In the genomic region with DNA sequence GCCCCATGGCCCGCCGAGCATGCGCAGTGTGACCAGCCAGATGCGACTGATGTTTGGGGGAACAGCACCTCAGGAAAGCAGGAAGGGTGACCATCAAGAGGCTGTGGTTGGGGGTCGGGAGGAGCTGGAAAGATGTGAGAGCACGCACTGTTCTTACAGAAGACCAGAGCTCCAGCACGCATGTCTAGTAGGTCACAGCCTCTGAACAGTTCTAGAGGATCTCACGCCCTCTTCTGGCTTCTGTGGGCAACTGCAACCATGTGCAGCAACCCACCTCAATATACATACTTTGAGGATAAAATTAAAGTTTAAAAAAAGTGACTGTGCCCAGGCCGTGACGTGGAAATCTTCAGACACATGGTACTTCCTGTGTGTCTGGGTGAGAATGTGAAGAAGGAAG, we compare ENCODE assay signal across 9 mouse cellular contexts. TPM values are rescaled to one million over a fixed set of nuclear protein-coding genes. Genes with fewer than 3 reads are reported as not detected.
DNase-seq lines count a peak whose midpoint lies in the region; ATAC-seq and TF ChIP-seq lines count a peak whose summit lies in the region.
"Had no signal": no experiment of that assay in that cellular context is flagged by ENCODE, and none has a peak within 500 bp of the region (broad histone marks: within the 10 kb centered on the region; RNA-seq: fewer than 3 reads in every experiment).

No protein-coding gene starts in this region.

- H3K36me3 ChIP-seq in hindbrain, postnatal 0 days (ENCODE audit: insufficient read depth, low read length): no peaks in the 10 kb centered on the region
- no peaks in the 10 kb centered on the region for H3K36me3 ChIP-seq in hindbrain, embryonic 14.5 days (replicated peaks; ENCODE audit: control insufficient read depth, insufficient read depth)
- peaks cover 82% of the 10 kb centered on the region for H3K36me3 ChIP-seq in G1E (replicated peaks)

- H3K9me3 ChIP-seq in hindbrain, postnatal 0 days (ENCODE audit: low read length): no peaks in the 10 kb centered on the region
- no peaks in the 10 kb centered on the region for H3K9me3 ChIP-seq in hindbrain, embryonic 14.5 days (ENCODE audit: control insufficient read depth, low read length)
- no peaks in the 10 kb centered on the region for H3K9me3 ChIP-seq in G1E (replicated peaks)

- DNase-seq in hindbrain, postnatal 0 days (ENCODE audit: low spot score): peak; percentile 69
- DNase-seq in hindbrain, embryonic 14.5 days (ENCODE audit: low spot score): no peak
- DNase-seq in 416B (ENCODE audit: low read depth) (peak; percentile 52), G1E (ENCODE audit: low spot score) (no peak)
- peak; percentile 64 to 73 for DNase-seq in kidney, postnatal 4 days
- no peak for DNase-seq in frontal cortex, postnatal 10 days (ENCODE audit: low spot score in 2 of 2)
- no peak for DNase-seq in cerebellum, postnatal 25 days
- no peak for DNase-seq in right cerebral cortex, postnatal 25 days
- DNase-seq: cerebellum, adult 11-12 months had no signal

- H3K27me3 ChIP-seq in hindbrain, postnatal 0 days (ENCODE audit: insufficient read depth, low read length): no peaks in the 10 kb centered on the region
- H3K27me3 ChIP-seq in hindbrain, embryonic 14.5 days (ENCODE audit: control insufficient read depth, insufficient read depth, low read length): no peaks in the 10 kb centered on the region
- H3K27me3 ChIP-seq in G1E (ENCODE audit: insufficient read depth, low read length): no peaks in the 10 kb centered on the region

- no peak for ATAC-seq in hindbrain, postnatal 0 days
- no peak for ATAC-seq in hindbrain, embryonic 14.5 days (ENCODE audit: low FRiP score)
- ATAC-seq in G1E (ENCODE audit: extremely low read depth, insufficient number of reproducible peaks, low FRiP score, poor library complexity, severe bottlenecking): no peak; the same call in 1 of the 2 replicates

- no peak overlapping the region for H3K4me2 ChIP-seq in hindbrain, postnatal 0 days (ENCODE audit: low read depth, low read length)
- H3K4me2 ChIP-seq in hindbrain, embryonic 14.5 days (replicated peaks): no peak overlapping the region

- TF ChIP-seq CTCF in hindbrain, postnatal 0 days (IDR thresholded peaks at IDR 0.05; ENCODE audit: low read depth): peak; percentile 74
- TF ChIP-seq CTCF in G1E (IDR thresholded peaks at IDR 0.05; ENCODE audit: low read depth, low read length): peak; percentile 17; the same call in 1 of the 2 replicates

- WGBS in hindbrain, postnatal 0 days: 62% methylated on average over 10 of the region's 10 CpGs
- 62% methylated on average over 10 of the region's 10 CpGs for WGBS in hindbrain, embryonic 14.5 days

- no peak overlapping the region for H3K9ac ChIP-seq in hindbrain, postnatal 0 days (replicated peaks; ENCODE audit: low read length)
- H3K9ac ChIP-seq in hindbrain, embryonic 14.5 days: no peak overlapping the region

- H3K27ac ChIP-seq in hindbrain, postnatal 0 days: no peak overlapping the region
- H3K27ac ChIP-seq in hindbrain, embryonic 14.5 days: no peak overlapping the region

- H3K4me3 ChIP-seq in hindbrain, postnatal 0 days (ENCODE audit: low read length): no peak overlapping the region
- H3K4me3 ChIP-seq in hindbrain, embryonic 14.5 days (replicated peaks; ENCODE audit: low read length): no peak overlapping the region
- no peak overlapping the region for H3K4me3 ChIP-seq in G1E (ENCODE audit: low read depth, low read length)

- H3K4me1 ChIP-seq in hindbrain, postnatal 0 days (ENCODE audit: insufficient read depth, low read length): no peaks in the 10 kb centered on the region
- H3K4me1 ChIP-seq in hindbrain, embryonic 14.5 days (replicated peaks; ENCODE audit: control insufficient read depth, insufficient read depth, low read length): peaks cover 9% of the 10 kb centered on the region
- H3K4me1 ChIP-seq in G1E (ENCODE audit: insufficient read depth, low read depth, low read length): peaks cover 23% of the 10 kb centered on the region

RNA-seq across cellular contexts. Expression of a gene that starts 25.3 kb away (rescaled TPM):
- total RNA-seq in hindbrain, postnatal 0 days (2014; rRNA removed): 78.9 and 87.1 TPM in 2 replicates
- polyA plus RNA-seq in hindbrain, postnatal 0 days (2015; fragmentation: Nextera tagmentation; extraction: Ambion mirVana): 63.0 and 67.4 TPM in 2 replicates
- 76.8 and 92.3 TPM in 2 replicates for polyA plus RNA-seq in hindbrain, embryonic 14.5 days (2014; fragmentation: Nextera tagmentation; extraction: Ambion mirVana)
- total RNA-seq in G1E (2014; fragmentation: Nextera tagmentation): 12.3 and 12.7 TPM in 2 replicates
- total RNA-seq in G1E (2017): 16.1 and 16.4 TPM in 2 replicates
- 14.2 and 14.4 TPM in 2 replicates for polyA plus RNA-seq in G1E (2012)

RNA-seq across cellular contexts. Expression of a gene that starts 40.2 kb away (rescaled TPM):
- 4.5 and 6.2 TPM in 2 replicates for total RNA-seq in hindbrain, postnatal 0 days (2014; rRNA removed)
- 7.7 and 8.9 TPM in 2 replicates for polyA plus RNA-seq in hindbrain, postnatal 0 days (2015; fragmentation: Nextera tagmentation; extraction: Ambion mirVana)
- polyA plus RNA-seq in hindbrain, embryonic 14.5 days (2014; fragmentation: Nextera tagmentation; extraction: Ambion mirVana): 6.5 and 9.3 TPM in 2 replicates
- total RNA-seq in G1E (2014; fragmentation: Nextera tagmentation) (not detected in 2 replicates), G1E (2017) (under 0.01 TPM in 1 of 2 replicates, not detected in the other)
- 0.01 TPM in 1 of 2 replicates, not detected in the other for polyA plus RNA-seq in G1E (2012)

Comparison
In these comparisons a context has a peak if more than half of its experiments do, and no peak if none do; other contexts are left out.
1. DNase-seq: peak in hindbrain, postnatal 0 days (single experiment), 416B (single experiment) and kidney, postnatal 4 days (2 of 2); none in hindbrain, embryonic 14.5 days (single experiment), G1E (single experiment), frontal cortex, postnatal 10 days (0 of 2), cerebellum, postnatal 25 days (0 of 2) and right cerebral cortex, postnatal 25 days (single experiment).